Mouse (Mus musculus) liver, adult 2 months (tissue): Measurements from ENCODE around the gene Kansl3. TPM values are rescaled to one million over a fixed set of nuclear protein-coding genes. Genes with fewer than 3 reads are reported as not detected.

Experiments used
- DNase-seq: peaks from one replicate; pipeline ENCODE4 v3.0.0-alpha.2; 2011; ENCODE audit warnings: low read depth, low spot score; ENCODE audit errors: extremely low read depth
- H3K27ac ChIP-seq: fragments of 200-500 bp; replicated peaks from 2 replicates; pipeline ENCODE4 v1.5.1; 2012; ENCODE audit warnings: low read depth, mild to moderate bottlenecking, control low read depth, inconsistent platforms, low read length; ENCODE audit not compliant: insufficient read depth
- H3K27me3 ChIP-seq: fragments of 200-500 bp; 2 replicates; pipeline ENCODE4 v1.6.1; 2012; ENCODE audit warnings: mild to moderate bottlenecking, moderate library complexity, low read length, inconsistent platforms; ENCODE audit not compliant: control insufficient read depth, insufficient read depth
- H3K36me3 ChIP-seq: fragments of 200-500 bp; 2 replicates; pipeline ENCODE4 v1.6.1; 2012; ENCODE audit warnings: low read length, inconsistent platforms; ENCODE audit not compliant: control insufficient read depth, insufficient read depth
- H3K4me1 ChIP-seq: fragments of 200-500 bp; 2 replicates; pipeline ENCODE4 v1.6.1; 2011; ENCODE audit warnings: low read length; ENCODE audit not compliant: control insufficient read depth, insufficient read depth
- H3K4me3 ChIP-seq: fragments of 200-500 bp; 2 replicates; pipeline ENCODE4 v1.5.1; 2011; ENCODE audit warnings: low read depth, mild to moderate bottlenecking, control low read depth, low read length, moderate library complexity; ENCODE audit not compliant: insufficient read depth
- H3K79me2 ChIP-seq: fragments of 200-500 bp; 2 replicates; pipeline ENCODE4 v1.6.1; 2012; ENCODE audit warnings: inconsistent platforms, mild to moderate bottlenecking, low read length, moderate library complexity; ENCODE audit not compliant: control insufficient read depth, insufficient read depth
- H3K9ac ChIP-seq: fragments of 200-500 bp; 2 replicates; pipeline ENCODE4 v1.6.1; 2012; ENCODE audit warnings: low read depth, mild to moderate bottlenecking, control low read depth, inconsistent platforms, low read length
- CTCF ChIP-seq: fragments of 200-500 bp; IDR thresholded peaks from 2 replicates; pipeline ENCODE4 v1.5.1; 2011; ENCODE audit warnings: low read depth, low read length, control low read depth
- POLR2A ChIP-seq: fragments of 200-500 bp; IDR thresholded peaks from 2 replicates; pipeline ENCODE4 v1.6.1; 2011; ENCODE audit warnings: low read length, control low read depth; ENCODE audit not compliant: insufficient read depth; ENCODE audit errors: extremely low read depth
- WGBS: fragments of 180-500 bp; shearing (Covaris S2); methylation state at CpG from one replicate; pipeline ENCODE4 v1.1.7; 2018; 5-methylcytosine and 5-hydroxymethylcytosine counted together
- polyA plus RNA-seq: library from polyadenylated mRNA; depleted of rRNA; stranded (reverse); fragments of >200 nt; gene quantifications from 2 replicates; pipeline ENCODE4 v1.2.3, GENCODE M21; 2012
- total RNA-seq: library from RNA; depleted of rRNA; stranded (reverse); fragments of >200 nt; gene quantifications from 2 replicates; pipeline ENCODE4 v1.2.3, GENCODE M21; 2014

Kansl3 gene
- total and polyA plus RNA-seq, 2 experiments: 14.9 to 25.4 TPM

- no peaks in the 10 kb centered on the region for H3K79me2 ChIP-seq
- H3K27ac ChIP-seq: no peak overlapping the region
- WGBS: 35% methylated on average over 2 of the region's 2 CpGs
- H3K4me3 ChIP-seq: no peak overlapping the region
- no peak overlapping the region for H3K9ac ChIP-seq
- peak; percentile 65 for DNase-seq
- H3K27me3 ChIP-seq: no peaks in the 10 kb centered on the region
- no peaks in the 10 kb centered on the region for H3K36me3 ChIP-seq
- no peaks in the 10 kb centered on the region for H3K4me1 ChIP-seq
- TF ChIP-seq POLR2A (no peak), CTCF (no peak)
Observed at GRCm38 (mm10) chr1:36325900-36326321, 43.1 kb downstream of the Kansl3 start.

- H3K27me3 ChIP-seq: no peaks in the 10 kb centered on the region
- WGBS: 31% methylated on average over 8 of the region's 8 CpGs
- DNase-seq: peak; percentile 63
- H3K4me1 ChIP-seq: no peaks in the 10 kb centered on the region
- no peak overlapping the region for H3K9ac ChIP-seq
- no peak overlapping the region for H3K27ac ChIP-seq
- no peaks in the 10 kb centered on the region for H3K36me3 ChIP-seq
- TF ChIP-seq POLR2A: no peak
- peak; percentile 63 for TF ChIP-seq CTCF
- H3K4me3 ChIP-seq: no peak overlapping the region
- no peaks in the 10 kb centered on the region for H3K79me2 ChIP-seq
Observed at GRCm38 (mm10) chr1:36323746-36324448, 45.1 kb downstream of the Kansl3 start.

- Histone ChIP-seq H3K36me3 (no peaks in the 10 kb centered on the region), H3K27ac (no peak overlapping the region), H3K27me3 (no peaks in the 10 kb centered on the region), H3K79me2 (no peaks in the 10 kb centered on the region), H3K4me3 (no peak overlapping the region), H3K9ac (no peak overlapping the region), H3K4me1 (no peaks in the 10 kb centered on the region)
- WGBS: 74% methylated on average over 9 of the region's 9 CpGs
- no peak for TF ChIP-seq POLR2A
- TF ChIP-seq CTCF: no peak
- no peak for DNase-seq
Observed at GRCm38 (mm10) chr1:36323076-36323475, 45.9 kb downstream of the Kansl3 start.

- H3K4me3 ChIP-seq: no peak overlapping the region
- no peak for DNase-seq
- no peaks in the 10 kb centered on the region for H3K79me2 ChIP-seq
- 77% methylated on average over 11 of the region's 11 CpGs for WGBS
- no peak overlapping the region for H3K9ac ChIP-seq
- H3K27me3 ChIP-seq: no peaks in the 10 kb centered on the region
- no peaks in the 10 kb centered on the region for H3K36me3 ChIP-seq
- no peak for TF ChIP-seq POLR2A
- peak; percentile 40; the same call in 1 of the 2 replicates for TF ChIP-seq CTCF
- no peaks in the 10 kb centered on the region for H3K4me1 ChIP-seq
- H3K27ac ChIP-seq: no peak overlapping the region
Observed at GRCm38 (mm10) chr1:36321829-36322573, 47.0 kb downstream of the Kansl3 start.

GRCm38 (mm10) chr1:36321164-36321563, 47.8 kb downstream of the Kansl3 start:
- Histone ChIP-seq H3K79me2 (no peaks in the 10 kb centered on the region), H3K27me3 (no peaks in the 10 kb centered on the region), H3K27ac (no peak overlapping the region), H3K4me3 (no peak overlapping the region), H3K9ac (no peak overlapping the region), H3K4me1 (no peaks in the 10 kb centered on the region), H3K36me3 (no peaks in the 10 kb centered on the region)
- TF ChIP-seq POLR2A: no peak
- TF ChIP-seq CTCF: no peak
- no peak for DNase-seq
- WGBS: 81% methylated on average over 2 of the region's 2 CpGs

- Histone ChIP-seq H3K27me3 (no peaks in the 10 kb centered on the region), H3K36me3 (no peaks in the 10 kb centered on the region), H3K27ac (no peak overlapping the region), H3K9ac (no peak overlapping the region), H3K79me2 (no peaks in the 10 kb centered on the region; the same call in 1 of the 2 replicates), H3K4me1 (no peaks in the 10 kb centered on the region), H3K4me3 (no peak overlapping the region)
- 100% methylated on average over 2 of the region's 2 CpGs for WGBS
- TF ChIP-seq CTCF: no peak
- TF ChIP-seq POLR2A: no peak
- no peak for DNase-seq
Observed at GRCm38 (mm10) chr1:36315776-36316100, 53.2 kb downstream of the Kansl3 start.
